Mouse (Mus musculus) midbrain, embryonic 15.5 days (tissue): ENCODE measurements around the gene Gm21188. TPM values are rescaled to one million over a fixed set of nuclear protein-coding genes. Genes with fewer than 3 reads are reported as not detected.
"Not testable (repeated sequence)": the region's sequence is repeated elsewhere in the genome, so short reads cannot be mapped to it uniquely, and the experiment has no call there.

Source experiments
- ATAC-seq: fragments of 200-750 bp; cut with Nextera tagmentation; replicated peaks from 2 replicates; pipeline ENCODE4 v1.8.0; 2017; ENCODE audit warnings: moderate TSS enrichment
- H3K27ac ChIP-seq: fragments of 300-500 bp; sonication (generic); 2 replicates; pipeline ENCODE4 v1.5.1; 2015; ENCODE audit warnings: mild to moderate bottlenecking, inconsistent platforms
- H3K27me3 ChIP-seq: fragments of 300-500 bp; sonication (generic); replicated peaks from 2 replicates; pipeline ENCODE4 v1.6.1; 2015; ENCODE audit warnings: inconsistent platforms
- H3K36me3 ChIP-seq: fragments of 300-500 bp; sonication (generic); replicated peaks from 2 replicates; pipeline ENCODE4 v1.6.1; 2015; ENCODE audit warnings: inconsistent platforms
- H3K4me1 ChIP-seq: fragments of 300-500 bp; sonication (generic); 2 replicates; pipeline ENCODE4 v1.6.1; 2015; ENCODE audit warnings: inconsistent platforms
- H3K4me2 ChIP-seq: fragments of 300-500 bp; sonication (generic); 2 replicates; pipeline ENCODE4 v1.6.1; 2015; ENCODE audit warnings: inconsistent platforms, mild to moderate bottlenecking, moderate library complexity
- H3K4me3 ChIP-seq: fragments of 300-500 bp; sonication (generic); 2 replicates; pipeline ENCODE4 v1.5.1; 2015; ENCODE audit warnings: mild to moderate bottlenecking, inconsistent platforms
- H3K9ac ChIP-seq: fragments of 300-500 bp; sonication (generic); 2 replicates; pipeline ENCODE4 v1.6.1; 2015; ENCODE audit warnings: mild to moderate bottlenecking, inconsistent platforms
- H3K9me3 ChIP-seq: fragments of 300-500 bp; sonication (generic); 2 replicates; pipeline ENCODE4 v1.6.1; 2016; ENCODE audit warnings: inconsistent platforms
- WGBS: fragments of 180-500 bp; shearing (Covaris S2); methylation state at CpG from one replicate; pipeline ENCODE4 v1.1.7; 2015; ENCODE audit warnings: mixed read lengths; 5-methylcytosine and 5-hydroxymethylcytosine counted together
- polyA plus RNA-seq: library from polyadenylated mRNA; unstranded; fragments of >200 nt; fragmentation: Nextera tagmentation; extraction: Ambion mirVana; gene quantifications from 2 replicates; pipeline ENCODE4 v1.2.1, GENCODE M21; 2015

The Gm21188 gene
- polyA plus RNA-seq, 1 experiment from 2014 or later, result not detected

DNA sequence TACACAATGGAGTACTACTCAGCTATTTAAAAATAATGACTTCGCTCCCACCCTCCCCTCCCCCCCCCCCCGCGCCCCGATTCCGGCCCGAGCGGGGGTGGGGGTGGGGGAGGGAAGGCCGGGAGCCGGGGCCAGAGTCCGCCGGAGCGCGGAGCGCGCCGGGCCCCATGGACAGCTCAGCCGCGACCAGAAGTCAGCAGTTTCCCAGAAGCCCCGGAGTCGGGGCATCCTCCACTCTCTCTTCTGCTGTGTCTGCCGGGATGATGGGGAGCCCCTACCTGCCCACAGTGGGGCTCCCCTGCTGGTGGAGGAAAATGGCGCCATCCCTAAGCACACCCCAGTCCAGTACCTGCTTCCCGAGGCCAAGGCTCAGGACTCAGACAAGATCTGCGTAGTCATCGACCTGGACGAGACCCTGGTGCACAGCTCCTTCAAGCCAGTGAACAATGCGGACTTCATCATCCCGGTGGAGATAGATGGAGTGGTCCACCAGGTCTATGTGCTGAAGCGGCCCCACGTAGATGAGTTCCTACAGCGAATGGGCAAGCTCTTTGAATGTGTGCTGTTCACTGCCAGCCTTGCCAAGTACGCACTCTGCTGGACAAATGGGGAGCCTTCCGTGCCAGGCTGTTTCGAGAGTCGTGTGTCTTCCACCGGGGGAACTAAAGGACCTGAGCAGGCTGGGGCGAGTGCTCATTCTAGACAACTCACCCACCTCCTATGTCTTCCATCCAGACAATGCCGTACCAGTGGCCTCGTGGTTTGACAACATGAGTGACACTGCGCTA lies 5.4 kb downstream of the Gm21188 start:
- not testable (repeated sequence) for H3K9ac ChIP-seq, H3K4me3 ChIP-seq, H3K27ac ChIP-seq, H3K9me3 ChIP-seq, H3K4me1 ChIP-seq, H3K36me3 ChIP-seq, H3K27me3 ChIP-seq, H3K4me2 ChIP-seq
- under 1% methylated on average over 9 of the region's 40 CpGs for WGBS
- peak; percentile 27; the same call in 1 of the 2 replicates for ATAC-seq

DNA sequence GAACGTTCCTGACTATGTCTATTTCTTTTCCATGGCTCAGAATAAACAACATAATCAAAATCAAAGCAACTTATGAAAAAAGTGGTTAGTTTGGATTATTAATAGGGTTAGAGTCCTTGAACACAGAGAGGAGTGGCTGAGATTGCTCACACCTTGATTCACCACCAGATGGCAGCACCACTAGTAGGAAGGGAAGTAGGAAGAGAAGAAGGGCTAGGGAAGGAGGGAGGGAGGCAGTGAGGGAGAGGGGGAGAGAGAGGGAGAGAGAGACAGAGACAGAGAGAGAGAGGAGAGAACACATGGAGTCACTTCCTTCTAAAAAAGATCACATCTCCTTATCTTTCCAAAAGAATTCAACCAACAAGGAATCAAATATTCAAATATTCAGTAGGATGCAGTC lies 10.8 kb downstream of the Gm21188 start:
- not testable (repeated sequence) for H3K9ac ChIP-seq, H3K36me3 ChIP-seq, H3K27ac ChIP-seq, H3K4me2 ChIP-seq, H3K4me1 ChIP-seq, H3K9me3 ChIP-seq, H3K4me3 ChIP-seq, ATAC-seq
- WGBS, result no CpG with 5 or more reads among the region's 1 CpGs
- H3K27me3 ChIP-seq, result peaks cover 14% of the 10 kb centered on the region

DNA sequence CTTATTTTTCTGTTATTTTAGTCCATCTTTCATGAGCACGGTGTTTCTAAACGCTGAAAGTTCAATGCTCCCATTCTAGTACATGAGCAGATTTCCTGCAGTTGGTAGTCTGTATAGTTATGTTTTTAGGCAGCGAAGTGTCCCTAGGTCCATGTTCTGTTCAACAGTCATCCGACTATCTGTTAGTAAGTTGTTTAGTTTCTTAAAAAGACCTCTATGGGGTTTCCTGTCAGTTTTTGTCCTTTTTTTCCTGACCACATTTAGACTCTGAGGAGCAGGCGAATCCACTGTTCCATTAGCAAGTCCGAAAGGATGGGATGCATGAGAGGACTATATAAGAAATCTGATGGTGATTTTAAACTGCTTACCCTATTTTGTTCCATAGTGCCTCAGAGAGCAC lies 14.1 kb downstream of the Gm21188 start:
- ATAC-seq, H3K9me3 ChIP-seq, H3K4me3 ChIP-seq, H3K4me1 ChIP-seq, H3K36me3 ChIP-seq, H3K27ac ChIP-seq, H3K9ac ChIP-seq, H3K4me2 ChIP-seq: not testable (repeated sequence)
- WGBS, result 4% methylated on average over 6 of the region's 6 CpGs
- peaks cover 22% of the 10 kb centered on the region for H3K27me3 ChIP-seq

DNA sequence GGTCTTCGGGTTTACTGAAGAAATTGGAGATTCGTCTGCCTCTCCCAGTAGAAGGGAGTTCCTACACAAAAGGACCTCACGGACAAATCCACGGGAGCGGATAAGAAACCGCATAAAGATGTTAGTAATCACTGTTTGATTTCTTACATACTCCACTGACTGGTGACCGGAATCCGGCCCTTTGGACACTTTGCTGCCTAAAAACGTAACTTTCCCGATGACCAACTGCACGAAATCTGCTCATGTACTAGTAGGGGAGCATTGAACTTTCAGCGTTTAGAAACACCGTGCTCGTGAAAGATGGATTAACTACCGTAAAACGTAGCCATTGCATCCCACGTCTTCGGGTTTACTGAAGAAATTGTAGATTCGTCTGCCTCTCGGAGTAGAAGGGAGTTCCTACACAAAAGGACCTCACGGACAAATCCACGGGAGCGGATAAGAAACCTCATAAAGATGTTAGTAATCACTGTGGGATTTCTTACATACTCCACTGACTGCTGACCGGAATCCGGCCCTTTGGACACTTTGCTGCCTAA lies 15.3 kb downstream of the Gm21188 start:
- not testable (repeated sequence) for H3K36me3 ChIP-seq, H3K4me1 ChIP-seq, H3K4me3 ChIP-seq, ATAC-seq, H3K9ac ChIP-seq, H3K9me3 ChIP-seq, H3K4me2 ChIP-seq, H3K27ac ChIP-seq
- peaks cover 22% of the 10 kb centered on the region for H3K27me3 ChIP-seq
- under 1% methylated on average over 23 of the region's 25 CpGs for WGBS

DNA sequence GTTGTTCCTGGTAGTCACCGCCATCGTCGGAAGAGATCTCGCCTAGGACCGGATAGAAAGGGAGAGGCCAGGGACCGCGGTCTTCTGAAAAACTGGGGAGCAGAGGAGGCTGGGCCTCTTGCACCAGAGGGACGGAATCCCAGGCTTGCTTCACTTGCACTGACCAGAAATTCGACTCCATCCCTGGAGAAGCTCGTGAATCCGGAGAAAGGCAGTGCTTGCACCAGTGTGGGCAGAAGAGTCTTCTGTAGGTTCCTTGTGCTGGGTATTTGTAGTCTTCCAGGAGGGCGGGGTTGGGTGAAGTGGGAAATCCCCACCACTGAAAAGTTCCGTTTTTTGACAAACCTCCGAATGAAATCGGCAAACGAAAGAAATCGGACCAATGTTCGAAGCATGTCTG lies 16.8 kb downstream of the Gm21188 start:
- H3K9me3 ChIP-seq, H3K9ac ChIP-seq, H3K27ac ChIP-seq, H3K36me3 ChIP-seq, H3K4me3 ChIP-seq, H3K4me2 ChIP-seq, H3K4me1 ChIP-seq: not testable (repeated sequence)
- under 1% methylated on average over 9 of the region's 18 CpGs for WGBS
- H3K27me3 ChIP-seq, result peaks cover 22% of the 10 kb centered on the region
- peak; percentile 30; the same call in 1 of the 2 replicates for ATAC-seq

DNA sequence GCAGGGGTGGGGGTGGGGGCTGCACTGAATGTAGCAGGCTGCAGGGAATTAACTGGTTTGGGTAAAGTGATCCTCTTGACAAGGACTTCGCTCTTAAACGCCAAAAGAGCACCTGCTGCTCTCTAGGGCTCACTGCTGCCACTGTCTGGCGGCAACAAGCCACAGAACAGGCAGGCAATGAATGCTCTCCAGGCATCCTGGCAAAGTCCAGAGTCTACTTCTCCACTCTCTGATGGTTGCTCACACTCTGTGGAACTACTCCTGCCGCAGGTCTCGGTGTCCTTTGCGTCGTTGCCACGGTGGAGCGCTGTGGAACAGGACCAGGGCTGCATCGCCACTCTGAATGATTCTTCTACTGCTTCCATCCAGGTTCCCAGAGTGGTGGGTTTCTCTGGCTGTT lies 17.4 kb downstream of the Gm21188 start:
- not testable (repeated sequence) for H3K9ac ChIP-seq, H3K36me3 ChIP-seq, H3K27ac ChIP-seq, H3K9me3 ChIP-seq, H3K4me1 ChIP-seq, H3K4me2 ChIP-seq, H3K4me3 ChIP-seq
- WGBS, result 0% methylated on average over 3 of the region's 10 CpGs
- H3K27me3 ChIP-seq, result peaks cover 22% of the 10 kb centered on the region
- ATAC-seq, result peak; percentile 70

DNA sequence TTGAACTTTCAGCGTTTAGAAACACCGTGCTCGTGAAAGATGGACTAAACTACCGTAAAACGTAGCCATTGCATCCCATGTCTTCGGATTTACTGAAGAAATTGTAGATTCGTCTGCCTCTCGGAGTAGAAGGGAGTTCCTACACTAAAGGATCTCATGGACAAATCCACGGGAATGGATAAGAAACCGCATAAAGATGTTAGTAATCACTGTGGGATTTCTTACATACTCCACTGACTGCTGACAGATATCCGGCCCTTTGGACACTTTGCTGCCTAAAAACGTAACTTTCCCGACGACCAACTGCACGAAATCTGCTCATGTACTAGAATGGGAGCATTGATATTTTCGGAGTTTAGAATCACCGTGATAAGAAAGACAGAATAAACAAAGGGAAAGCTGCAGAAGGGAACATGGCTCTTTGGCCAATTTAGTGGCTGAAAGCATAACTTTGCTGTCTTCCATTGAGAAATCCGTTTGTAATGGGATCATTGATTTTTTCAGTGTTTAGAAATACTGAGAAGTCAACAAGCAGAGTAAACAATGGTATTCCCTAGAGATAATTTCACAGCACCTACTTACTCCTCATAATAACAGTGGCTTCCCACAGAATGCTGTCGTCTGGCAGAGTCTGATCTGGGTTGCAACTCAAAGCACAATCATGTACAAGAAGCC lies 18.3 kb downstream of the Gm21188 start:
- not testable (repeated sequence) for H3K36me3 ChIP-seq, H3K4me1 ChIP-seq, H3K4me2 ChIP-seq, H3K27ac ChIP-seq, ATAC-seq, H3K9ac ChIP-seq, H3K9me3 ChIP-seq, H3K4me3 ChIP-seq
- WGBS, result 2% methylated on average over 19 of the region's 19 CpGs
- peaks cover 22% of the 10 kb centered on the region for H3K27me3 ChIP-seq

GRCm38 (mm10) chr13:120031676-120032075 lies 20.3 kb downstream of the Gm21188 start:
- H3K27me3 ChIP-seq, result peaks cover 11% of the 10 kb centered on the region; the same call in 1 of the 2 replicates
- H3K4me2 ChIP-seq, H3K27ac ChIP-seq, H3K9ac ChIP-seq, H3K9me3 ChIP-seq, H3K36me3 ChIP-seq, H3K4me1 ChIP-seq, ATAC-seq, H3K4me3 ChIP-seq: not testable (repeated sequence)
- 1% methylated on average over 16 of the region's 16 CpGs for WGBS

DNA sequence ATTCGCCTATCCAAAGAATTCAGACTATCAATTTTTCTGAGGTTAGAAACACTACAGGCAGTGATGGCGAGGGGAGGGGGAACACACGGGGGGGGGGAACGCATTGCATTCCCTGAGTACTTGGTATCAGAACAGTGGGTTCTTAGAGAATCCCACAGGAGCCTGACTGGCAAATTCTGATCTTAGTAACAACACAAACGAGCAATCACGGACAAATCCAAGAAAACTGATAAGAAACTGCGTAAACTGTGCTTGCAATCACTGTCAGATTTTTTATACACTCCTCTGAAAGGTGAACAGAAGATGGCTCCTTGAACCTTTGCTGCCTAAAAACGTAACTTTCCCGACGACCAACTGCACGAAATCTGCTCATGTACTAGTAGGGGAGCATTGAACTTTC lies 24.6 kb downstream of the Gm21188 start:
- not testable (repeated sequence) for H3K9ac ChIP-seq, H3K27ac ChIP-seq, H3K4me3 ChIP-seq, H3K36me3 ChIP-seq, H3K9me3 ChIP-seq, H3K4me1 ChIP-seq, ATAC-seq, H3K4me2 ChIP-seq
- peaks cover 11% of the 10 kb centered on the region for H3K27me3 ChIP-seq
- WGBS, result 3% methylated on average over 11 of the region's 11 CpGs

DNA sequence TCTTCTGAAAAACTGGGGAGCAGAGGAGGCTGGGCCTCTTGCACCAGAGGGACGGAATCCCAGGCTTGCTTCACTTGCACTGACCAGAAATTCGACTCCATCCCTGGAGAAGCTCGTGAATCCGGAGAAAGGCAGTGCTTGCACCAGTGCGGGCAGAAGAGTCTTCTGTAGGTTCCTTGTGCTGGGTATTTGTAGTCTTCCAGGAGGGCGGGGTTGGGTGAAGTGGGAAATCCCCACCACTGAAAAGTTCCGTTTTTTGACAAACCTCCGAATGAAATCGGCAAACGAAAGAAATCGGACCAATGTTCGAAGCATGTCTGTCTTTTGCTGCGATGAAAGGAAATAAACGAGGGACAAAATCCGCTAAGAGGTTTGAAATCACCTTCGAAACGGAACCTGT lies 25.1 kb downstream of the Gm21188 start, which contains the start of gene Gm36079:
Gene Gm36079 (minus strand): TSS at position 101 of the 400 bp plus-strand sequence.
- H3K4me3 ChIP-seq, H3K4me2 ChIP-seq, H3K9ac ChIP-seq, H3K36me3 ChIP-seq, H3K27ac ChIP-seq, H3K9me3 ChIP-seq, H3K4me1 ChIP-seq: not testable (repeated sequence)
- H3K27me3 ChIP-seq, result peaks cover 11% of the 10 kb centered on the region
- WGBS, result 2% methylated on average over 5 of the region's 17 CpGs
- peak; percentile 20; the same call in 1 of the 2 replicates for ATAC-seq

DNA sequence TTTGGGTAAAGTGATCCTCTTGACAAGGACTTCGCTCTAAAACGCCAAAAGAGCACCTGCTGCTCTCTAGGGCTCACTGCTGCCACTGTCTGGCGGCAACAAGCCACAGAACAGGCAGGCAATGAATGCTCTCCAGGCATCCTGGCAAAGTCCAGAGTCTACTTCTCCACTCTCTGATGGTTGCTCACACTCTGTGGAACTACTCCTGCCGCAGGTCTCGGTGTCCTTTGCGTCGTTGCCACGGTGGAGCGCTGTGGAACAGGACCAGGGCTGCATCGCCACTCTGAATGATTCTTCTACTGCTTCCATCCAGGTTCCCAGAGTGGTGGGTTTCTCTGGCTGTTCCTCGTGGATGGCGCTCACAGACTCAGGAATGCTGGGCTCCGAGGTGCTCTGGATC lies 25.6 kb downstream of the Gm21188 start:
- H3K36me3 ChIP-seq, H3K4me2 ChIP-seq, H3K9ac ChIP-seq, H3K27ac ChIP-seq, H3K9me3 ChIP-seq, H3K4me1 ChIP-seq, H3K4me3 ChIP-seq: not testable (repeated sequence)
- peaks cover 11% of the 10 kb centered on the region for H3K27me3 ChIP-seq
- ATAC-seq, result peak; percentile 54
- WGBS, result 0% methylated on average over 3 of the region's 13 CpGs

- not testable (repeated sequence) for ATAC-seq
These were observed 26.4 kb downstream of the Gm21188 start for GRCm38 (mm10) chr13:120025576-120025975.

More at GRCm38 (mm10) chr13:120025576-120025975, 26.4 kb downstream of the Gm21188 start:
- not testable (repeated sequence) for H3K4me3 ChIP-seq, H3K27ac ChIP-seq, H3K4me2 ChIP-seq, H3K36me3 ChIP-seq, H3K4me1 ChIP-seq, H3K9me3 ChIP-seq, H3K9ac ChIP-seq
- WGBS, result 8% methylated on average over 4 of the region's 4 CpGs
- H3K27me3 ChIP-seq, result peaks cover 14% of the 10 kb centered on the region
